Mouse (Mus musculus): ENCODE measurements around the gene Zscan20.

The Zscan20 gene

GRCm38 (mm10) chr4:128609925-128610402, at the start of gene Zscan20:
Zscan20 (minus strand) TSS chr4:128610098.
- peak; percentile 94 for DNase-seq (ENCODE audit: extremely low read depth, insufficient read length, low spot score)

GRCm38 (mm10) chr4:128655446-128655845, 45.5 kb upstream of the Zscan20 start:
- no peak for DNase-seq (ENCODE audit: extremely low read depth, insufficient read length, low spot score)

- DNase-seq (ENCODE audit: extremely low read depth, insufficient read length, low spot score), result no peak
Observed at GRCm38 (mm10) chr4:128654505-128655381, 44.8 kb upstream of the Zscan20 start, which contains the start of gene Phc2. Phc2 (plus strand) TSS chr4:128654702.

- no peak for DNase-seq (ENCODE audit: extremely low read depth, insufficient read length, low spot score)
Observed at GRCm38 (mm10) chr4:128652584-128653298, 42.8 kb upstream of the Zscan20 start.

GRCm38 (mm10) chr4:128651530-128651929, 41.6 kb upstream of the Zscan20 start:
- DNase-seq (ENCODE audit: extremely low read depth, insufficient read length, low spot score), result no peak

- DNase-seq (ENCODE audit: extremely low read depth, insufficient read length, low spot score), result no peak
Observed at GRCm38 (mm10) chr4:128648567-128649255, 38.8 kb upstream of the Zscan20 start.

GRCm38 (mm10) chr4:128646762-128647161, 36.9 kb upstream of the Zscan20 start:
- DNase-seq (ENCODE audit: extremely low read depth, insufficient read length, low spot score), result no peak

- DNase-seq (ENCODE audit: extremely low read depth, insufficient read length, low spot score), result no peak
Observed at GRCm38 (mm10) chr4:128645896-128646295, 36.0 kb upstream of the Zscan20 start.

GRCm38 (mm10) chr4:128641766-128642717, 32.1 kb upstream of the Zscan20 start:
- DNase-seq (ENCODE audit: extremely low read depth, insufficient read length, low spot score), result no peak

- DNase-seq (ENCODE audit: extremely low read depth, insufficient read length, low spot score), result no peak
Observed at GRCm38 (mm10) chr4:128638265-128638923, 28.5 kb upstream of the Zscan20 start.

- no peak for DNase-seq (ENCODE audit: extremely low read depth, insufficient read length, low spot score)
Observed at GRCm38 (mm10) chr4:128637250-128637649, 27.4 kb upstream of the Zscan20 start.

GRCm38 (mm10) chr4:128635894-128636585, 26.1 kb upstream of the Zscan20 start:
- DNase-seq (ENCODE audit: extremely low read depth, insufficient read length, low spot score), result no peak

GRCm38 (mm10) chr4:128635451-128635850, 25.6 kb upstream of the Zscan20 start:
- DNase-seq (ENCODE audit: extremely low read depth, insufficient read length, low spot score), result no peak

GRCm38 (mm10) chr4:128621109-128621508, 11.2 kb upstream of the Zscan20 start:
- DNase-seq (ENCODE audit: extremely low read depth, insufficient read length, low spot score), result no peak

GRCm38 (mm10) chr4:128620572-128620971, 10.7 kb upstream of the Zscan20 start:
- DNase-seq (ENCODE audit: extremely low read depth, insufficient read length, low spot score), result no peak

- DNase-seq (ENCODE audit: extremely low read depth, insufficient read length, low spot score), result no peak
Observed at GRCm38 (mm10) chr4:128618963-128619362, 9.1 kb upstream of the Zscan20 start.

GRCm38 (mm10) chr4:128618246-128618911, 8.5 kb upstream of the Zscan20 start, which contains the start of gene Tlr12:
Tlr12 (minus strand) TSS chr4:128618619.
- DNase-seq (ENCODE audit: extremely low read depth, insufficient read length, low spot score), result no peak
